Mouse (Mus musculus): ENCODE measurements around the gene Gemin4. TPM values are rescaled to one million over a fixed set of nuclear protein-coding genes. Genes with fewer than 3 reads are reported as not detected.

The Gemin4 gene
- polyA plus RNA-seq, 1 experiment = 5.0 TPM

- TF ChIP-seq POLR2A (IDR thresholded peaks at IDR 0.05; ENCODE audit: low read depth, low read length) (no peak), CTCF (IDR thresholded peaks at IDR 0.05; ENCODE audit: extremely low read depth, insufficient read depth, insufficient read length, insufficient replicate concordance) (no peak)
- H3K4me3 ChIP-seq (ENCODE audit: extremely low read depth, insufficient read depth, insufficient read length) = no peak overlapping the region
- H3K4me1 ChIP-seq (ENCODE audit: control insufficient read depth, insufficient read depth, insufficient read length) = no peaks in the 10 kb centered on the region
- H3K36me3 ChIP-seq (ENCODE audit: control insufficient read depth, insufficient read depth, low read length) = peaks cover 3% of the 10 kb centered on the region; the same call in 1 of the 2 replicates
- H3K27ac ChIP-seq (ENCODE audit: insufficient read depth, low read length) = no peak overlapping the region
- WGBS = 93% methylated on average over 4 of the region's 4 CpGs
- H3K27me3 ChIP-seq (ENCODE audit: control insufficient read depth, insufficient read depth, low read length) = no peaks in the 10 kb centered on the region
- no peak for DNase-seq (ENCODE audit: low read depth in 1 of 2, low spot score in 2 of 2)
These were observed 50.8 kb downstream of the Gemin4 start for GRCm38 (mm10) chr11:76166657-76167056.

Other genes with a start within 250 kb of the Gemin4 start
- gene 1700016K19Rik, start 217.8 kb downstream of the Gemin4 start, polyA plus RNA-seq (2012; rRNA removed) = 0.08 and 0.22 TPM in 2 replicates
- 11.5 and 15.5 TPM in 2 replicates for gene Rflnb, start 189.9 kb downstream of the Gemin4 start, polyA plus RNA-seq (2012; rRNA removed)
- gene Vps53, start 38.0 kb downstream of the Gemin4 start, polyA plus RNA-seq (2012; rRNA removed) = 12.4 and 14.0 TPM in 2 replicates
- 3.5 and 5.3 TPM in 2 replicates for gene Fam57a, start 38.0 kb downstream of the Gemin4 start, polyA plus RNA-seq (2012; rRNA removed)
- not detected in 2 replicates for gene Dbil5, start 56 bp downstream of the Gemin4 start, polyA plus RNA-seq (2012; rRNA removed)
- 2.7 and 3.6 TPM in 2 replicates for gene Mrm3, start 26.1 kb upstream of the Gemin4 start, polyA plus RNA-seq (2012; rRNA removed)
- 2.1 and 2.9 TPM in 2 replicates for gene Glod4, start 26.1 kb upstream of the Gemin4 start, polyA plus RNA-seq (2012; rRNA removed)
- 6.9 and 8.8 TPM in 2 replicates for gene Nxn, start 181.5 kb upstream of the Gemin4 start, polyA plus RNA-seq (2012; rRNA removed)
- gene Timm22, start 189.3 kb upstream of the Gemin4 start, polyA plus RNA-seq (2012; rRNA removed) = 7.5 and 10.0 TPM in 2 replicates

Data from spleen, adult 2 months (tissue).